Mouse (Mus musculus): ENCODE data around the gene Tma7.

Gene Tma7

DNA sequence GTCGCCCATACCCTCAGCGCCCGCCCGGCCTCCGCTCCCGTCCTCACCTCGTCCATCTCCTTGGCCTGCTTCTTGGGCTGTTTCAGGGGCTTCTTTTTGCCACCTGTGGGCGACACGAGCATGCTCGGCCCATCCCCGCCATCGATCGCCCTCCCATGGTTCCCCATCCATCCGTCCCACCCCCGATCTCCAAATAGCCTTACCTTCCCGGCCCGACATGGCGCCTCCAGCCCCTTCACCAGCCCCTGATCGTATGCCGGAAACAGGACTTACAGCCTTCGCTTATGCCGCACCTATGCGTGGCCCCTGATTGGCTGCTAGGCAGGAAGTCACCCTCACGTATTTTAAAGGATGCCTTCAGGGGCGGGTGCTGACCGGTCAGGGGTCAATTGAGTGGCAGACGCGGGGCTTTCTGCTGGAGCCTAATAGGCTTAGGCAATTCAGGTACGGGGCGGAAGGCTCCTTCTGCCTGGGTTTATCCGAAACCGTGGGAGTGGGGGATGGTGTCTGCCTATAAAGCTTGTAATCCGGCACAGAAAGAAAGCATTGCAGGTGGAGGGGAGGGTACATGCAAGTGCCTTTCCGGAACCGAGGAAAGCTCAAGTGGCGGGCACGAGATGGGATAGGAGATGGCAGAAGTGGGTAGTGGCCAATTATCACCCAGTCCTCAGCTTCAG is at the start of gene Tma7, which contains the start of gene Ccdc51:
Tma7 (minus strand) TSS at position 464 of the 677 bp plus-strand sequence.
Ccdc51 (plus strand) TSS at position 370 of the 677 bp plus-strand sequence.
- DNase-seq: peak; percentile 81 to 82

DNA sequence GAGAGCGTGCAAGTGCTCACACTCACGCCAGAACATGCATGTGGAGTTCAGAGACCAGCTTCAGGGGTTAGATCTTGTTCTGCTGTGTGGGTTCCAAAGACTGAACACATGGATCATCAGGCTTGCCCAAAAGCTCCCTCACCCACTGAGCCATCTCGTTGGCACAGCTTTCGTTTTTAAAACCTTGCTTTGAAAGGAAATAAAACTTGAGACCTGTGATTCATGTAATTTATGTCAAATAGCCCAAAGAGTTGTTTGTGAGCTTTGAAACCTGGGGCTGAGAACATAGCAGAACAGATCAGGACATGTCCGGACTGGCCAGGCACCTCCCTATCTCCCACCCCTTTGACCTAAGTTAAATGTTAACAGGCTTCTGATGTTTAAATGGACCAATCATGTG is 47.7 kb upstream of the Tma7 start:
- no peak for DNase-seq

DNA sequence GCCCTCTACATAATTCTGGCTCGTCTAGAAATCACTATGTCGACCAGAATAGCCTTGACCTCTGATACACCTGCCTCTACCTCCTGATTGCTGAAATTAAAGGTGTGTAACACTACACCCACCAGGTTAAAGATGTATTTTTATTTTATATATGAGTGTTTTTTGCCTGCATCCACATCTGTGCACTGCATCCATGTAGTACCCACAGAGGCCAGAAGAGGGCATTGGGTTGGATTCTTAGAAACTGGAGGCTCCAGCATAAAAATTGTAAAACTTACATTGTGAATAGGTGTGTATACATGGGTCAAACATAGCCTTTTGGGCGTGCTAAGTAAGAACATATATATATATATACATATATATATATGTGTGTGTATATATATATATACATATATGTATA is 45.8 kb upstream of the Tma7 start:
- DNase-seq: peak; percentile 36 to 39

DNA sequence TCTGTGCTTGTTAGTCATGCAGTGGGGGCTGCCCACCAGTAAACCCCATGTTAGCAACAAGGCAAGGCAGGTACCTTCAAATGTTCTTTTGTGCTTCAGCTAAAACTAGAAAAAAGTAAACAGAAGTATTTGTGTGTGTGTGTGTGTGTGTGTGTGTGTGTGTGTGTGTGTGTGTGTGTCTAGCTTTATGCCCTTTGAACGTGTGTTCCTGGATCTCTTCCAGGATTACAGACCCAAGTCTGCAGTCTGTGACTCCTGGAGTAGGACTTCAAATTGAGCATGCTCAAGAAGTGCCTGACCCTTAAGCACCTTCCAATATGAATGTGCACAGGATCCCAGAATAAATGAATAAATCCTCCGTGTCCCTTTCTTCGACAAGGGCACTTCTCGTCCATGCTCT is 44.7 kb upstream of the Tma7 start:
- no peak for DNase-seq

DNA sequence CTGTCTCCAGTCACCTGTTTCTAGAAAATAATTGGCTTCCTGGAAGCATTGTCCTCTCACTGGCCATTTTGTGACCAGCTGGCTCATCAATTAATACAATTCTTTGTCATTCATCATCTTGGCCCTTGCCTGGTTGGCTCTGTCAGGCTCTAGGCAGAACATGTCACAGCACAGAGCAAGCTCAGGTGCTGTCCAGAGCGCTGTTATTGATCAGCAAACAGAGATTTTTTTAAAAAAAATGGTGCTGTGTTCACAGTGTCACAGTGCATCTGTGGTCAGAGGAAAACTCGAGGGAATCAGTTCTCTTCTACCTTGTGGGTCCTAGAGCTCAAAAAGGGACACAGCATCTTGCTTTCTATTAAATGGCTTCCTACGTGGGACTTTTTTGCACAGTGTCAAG is 43.1 kb upstream of the Tma7 start:
- no peak for DNase-seq

DNA sequence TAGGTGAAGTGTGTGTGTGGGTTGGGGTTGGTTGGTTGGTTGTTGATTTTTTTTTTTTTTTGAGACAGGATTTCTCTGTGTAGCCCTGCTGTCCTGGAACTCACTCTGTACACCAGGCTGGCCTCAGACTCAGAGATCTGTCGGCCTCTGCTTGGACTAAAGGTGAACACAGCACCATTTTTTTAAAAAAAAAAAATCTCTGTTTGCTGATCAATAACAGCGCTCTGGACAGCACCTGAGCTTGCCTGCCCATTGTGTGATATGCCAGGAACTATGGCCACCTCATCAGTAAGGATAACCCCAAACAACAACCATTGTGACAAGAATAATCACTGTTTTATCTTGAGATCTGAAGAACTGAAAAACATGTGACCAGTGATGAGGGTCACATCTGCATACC is 42.7 kb upstream of the Tma7 start:
- no peak for DNase-seq

DNA sequence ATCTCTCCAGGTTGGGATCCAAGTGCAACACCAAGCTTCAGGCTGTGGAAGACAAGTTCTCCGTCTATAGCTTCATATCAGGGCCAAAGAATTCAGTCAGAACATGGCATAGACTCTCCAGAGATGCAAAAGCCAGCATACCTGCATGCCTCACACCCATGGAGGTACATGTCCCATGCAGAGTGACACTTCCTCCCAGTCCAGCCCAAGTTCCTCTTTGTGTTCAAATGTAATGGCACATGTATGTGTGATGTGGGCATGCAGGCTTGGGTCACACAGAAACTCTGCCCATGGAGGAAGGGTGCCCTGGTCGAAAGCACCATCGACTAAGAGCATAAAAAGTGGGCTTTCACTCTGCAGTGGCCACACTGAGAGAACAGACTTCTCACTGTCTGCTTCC is 41.8 kb upstream of the Tma7 start:
- DNase-seq: no peak

DNA sequence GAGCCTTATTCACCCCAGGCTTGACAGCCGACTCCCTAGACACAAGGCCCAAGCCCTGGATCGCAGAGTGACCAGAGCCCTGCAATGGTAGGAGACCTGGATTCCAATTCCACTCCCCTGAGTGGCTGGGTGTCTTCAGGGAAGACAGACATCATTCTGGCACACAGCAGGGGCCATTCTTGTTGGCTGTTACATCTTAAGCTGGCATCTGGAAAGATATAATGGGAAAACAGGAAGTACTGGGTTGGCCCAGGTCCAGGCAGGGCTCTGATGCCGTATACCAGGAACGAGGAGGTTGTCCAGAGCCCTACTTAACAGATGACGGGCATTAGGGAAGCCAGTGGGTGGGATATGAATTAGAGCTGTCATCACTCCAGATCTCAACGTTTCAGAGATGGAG is 40.9 kb upstream of the Tma7 start:
- DNase-seq: no peak

DNA sequence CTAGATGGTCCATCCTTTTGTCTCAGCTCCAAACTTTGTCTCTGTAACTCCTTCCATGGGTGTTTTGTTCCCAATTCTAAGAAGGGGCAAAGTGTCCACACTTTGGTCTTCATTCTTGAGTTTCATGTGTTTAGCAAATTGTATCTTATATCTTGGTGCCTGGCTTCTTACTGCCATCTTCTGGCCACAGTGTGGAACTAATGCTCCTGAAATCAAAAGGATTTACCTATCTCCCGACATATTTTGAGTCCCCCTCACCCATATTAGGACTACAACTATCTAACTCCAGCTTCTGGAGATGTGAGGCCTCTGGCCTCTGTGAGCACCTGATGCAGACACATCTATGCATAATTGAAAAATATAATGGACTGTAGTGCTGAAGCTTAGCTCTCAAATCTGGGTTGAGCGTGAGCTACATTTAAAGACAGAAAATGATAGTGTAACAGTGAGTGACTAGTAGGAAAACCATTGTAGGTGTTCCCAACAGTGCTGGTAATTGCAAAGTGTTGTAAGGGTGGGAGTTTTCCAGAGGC is 40.2 kb upstream of the Tma7 start:
- DNase-seq: peak; percentile 61 to 66

DNA sequence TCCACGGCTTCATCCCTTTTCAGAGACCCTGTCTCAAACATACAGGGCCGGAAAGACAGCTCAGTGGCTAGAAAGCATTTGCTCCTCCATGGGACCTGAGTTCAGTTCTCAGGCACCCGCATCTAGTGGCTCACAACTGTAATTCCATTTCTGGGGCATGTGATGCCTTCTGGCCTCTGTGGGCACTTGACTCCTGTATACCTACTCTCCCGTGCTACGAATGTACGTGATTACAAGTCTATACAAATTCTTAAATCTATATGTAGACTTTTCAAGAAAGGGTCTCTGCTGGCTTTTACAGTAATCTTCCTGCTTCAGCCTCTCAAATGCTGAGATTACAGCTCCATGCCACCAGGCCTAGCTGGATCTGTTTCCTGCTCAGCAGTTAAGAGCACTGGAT is 38.6 kb upstream of the Tma7 start:
- no peak for DNase-seq

DNA sequence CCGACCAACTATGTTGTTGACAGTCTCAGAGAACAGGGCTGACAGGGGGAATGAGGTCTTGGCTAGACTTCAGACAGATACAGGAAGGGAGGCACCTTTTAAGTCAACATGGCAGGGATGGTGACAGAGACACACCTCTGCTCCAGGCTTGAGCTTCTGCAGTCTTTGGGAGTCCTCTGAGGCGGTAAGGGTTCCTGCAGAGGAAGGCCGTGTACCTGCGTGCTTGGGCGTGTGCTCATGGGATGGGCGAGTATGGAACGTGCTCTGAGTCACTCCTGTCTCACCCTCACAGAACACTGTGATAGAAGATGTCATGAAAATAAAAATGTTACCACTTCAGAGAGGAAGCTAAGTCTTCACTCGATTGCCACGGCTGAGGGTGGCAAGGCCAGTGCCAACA is 37.2 kb upstream of the Tma7 start:
- DNase-seq: no peak

DNA sequence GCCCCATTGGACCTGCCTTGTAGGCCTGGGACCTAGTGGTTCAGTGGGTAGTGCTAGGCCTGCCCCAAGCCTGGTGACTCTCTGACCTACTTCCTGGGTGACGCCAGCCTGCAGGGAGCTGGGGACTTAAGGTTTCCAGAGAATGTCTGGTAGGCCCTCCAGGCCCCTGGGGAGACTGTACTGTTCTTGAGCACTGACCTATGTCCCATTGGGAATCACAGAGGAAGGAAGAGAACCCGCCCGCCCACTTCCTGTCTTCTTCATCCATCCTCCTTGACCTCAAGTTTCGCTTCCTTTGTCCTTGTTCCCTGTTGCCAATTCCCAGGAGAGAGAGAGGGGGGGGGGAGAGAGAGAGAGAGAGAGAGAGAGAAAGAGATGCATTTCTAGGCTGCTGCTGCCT is 35.7 kb upstream of the Tma7 start:
- DNase-seq: no peak

DNA sequence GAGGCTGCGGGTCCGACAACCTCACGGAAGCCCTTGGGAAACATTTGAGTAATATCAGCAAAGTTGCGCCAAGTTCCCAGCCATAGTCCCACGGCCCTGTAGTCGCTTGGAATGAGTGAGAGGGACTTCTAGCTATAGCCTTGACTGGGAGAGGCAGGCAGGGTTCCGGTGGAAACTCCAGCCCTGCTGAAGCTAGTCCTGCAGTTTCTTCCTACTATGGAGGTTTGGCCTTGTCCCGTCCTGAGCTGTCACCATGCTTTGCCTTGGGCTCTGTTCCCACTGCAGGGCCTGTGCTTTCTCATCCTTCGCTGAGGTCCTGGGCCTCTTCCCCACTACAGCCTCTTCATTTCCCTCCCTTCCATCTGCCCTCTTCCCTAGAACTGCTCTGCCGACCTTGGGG is 33.8 kb upstream of the Tma7 start:
- no peak for DNase-seq

DNA sequence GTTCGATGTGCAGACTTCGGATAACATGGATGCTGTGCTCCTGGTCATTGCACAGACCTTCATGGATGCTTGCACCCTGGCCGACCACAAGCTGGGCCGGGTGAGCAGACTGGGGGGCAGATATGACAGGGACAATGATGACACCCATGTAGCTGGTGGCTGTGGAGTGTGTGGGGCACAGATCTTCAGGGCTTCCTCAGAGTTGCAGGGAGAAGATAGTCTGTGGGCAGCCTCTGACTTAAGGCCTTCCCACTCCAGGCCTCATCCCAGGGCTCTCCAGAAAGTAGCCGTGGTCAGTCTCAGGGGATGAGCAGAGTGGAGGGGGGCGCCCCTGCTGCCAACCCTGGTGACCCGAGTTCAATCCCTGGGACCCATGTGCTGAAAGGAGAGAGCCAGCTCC is 32.5 kb upstream of the Tma7 start:
- DNase-seq: no peak

DNA sequence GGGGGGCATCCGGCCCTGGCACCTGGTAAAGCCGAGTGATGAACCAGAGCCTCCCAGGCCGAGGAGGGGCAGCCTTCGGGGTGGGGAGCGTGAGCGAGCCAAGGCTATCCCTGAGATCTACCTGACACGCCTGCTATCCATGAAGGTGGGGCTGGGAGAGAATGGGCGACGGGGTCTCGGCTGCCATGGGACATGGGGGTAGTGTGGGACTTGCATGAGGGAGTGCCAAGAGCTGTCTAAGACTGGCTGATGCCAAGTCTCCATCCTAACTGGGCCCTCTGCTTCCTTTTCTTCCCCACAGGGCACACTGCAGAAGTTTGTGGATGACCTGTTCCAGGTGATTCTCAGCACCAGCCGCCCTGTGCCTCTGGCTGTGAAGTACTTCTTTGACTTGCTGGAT is 31.9 kb upstream of the Tma7 start:
- DNase-seq: no peak

DNA sequence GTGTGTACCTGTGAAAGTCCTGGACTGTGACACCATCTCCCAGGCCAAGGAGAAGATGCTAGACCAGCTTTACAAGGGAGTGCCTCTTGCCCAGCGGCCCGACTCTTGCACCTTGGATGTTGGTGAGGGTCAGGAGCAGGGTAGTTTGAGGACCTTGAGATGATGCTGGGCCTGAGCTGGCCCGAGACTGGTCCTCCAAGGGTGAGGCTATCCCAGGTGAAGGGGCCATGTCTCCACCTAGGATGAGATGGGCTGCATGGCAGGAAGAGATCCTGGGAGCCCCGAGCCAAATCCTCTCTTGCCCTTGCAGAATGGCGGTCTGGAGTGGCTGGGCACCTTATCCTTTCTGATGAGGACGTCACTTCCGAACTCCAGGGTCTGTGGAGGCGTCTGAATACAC is 30.9 kb upstream of the Tma7 start:
- no peak for DNase-seq

DNA sequence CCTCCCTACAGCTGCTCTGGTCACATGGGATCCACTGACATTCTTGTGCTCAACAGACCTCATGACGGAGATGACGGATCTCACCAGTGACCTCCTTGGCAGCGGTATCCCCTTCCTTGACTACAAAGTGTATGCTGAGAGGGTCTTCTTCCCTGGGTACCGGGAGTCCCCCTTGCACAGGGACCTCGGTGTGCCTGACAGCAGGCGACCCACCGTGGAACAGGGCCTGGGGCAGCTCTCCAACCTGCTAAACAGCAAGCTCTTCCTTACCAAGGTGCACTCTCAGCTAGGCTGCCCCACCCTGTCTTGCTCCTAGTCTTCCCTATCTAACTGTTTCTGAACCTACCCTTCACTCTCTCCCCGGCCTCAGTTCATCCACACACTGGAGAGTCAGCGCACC is 29.2 kb upstream of the Tma7 start:
- DNase-seq: no peak

DNA sequence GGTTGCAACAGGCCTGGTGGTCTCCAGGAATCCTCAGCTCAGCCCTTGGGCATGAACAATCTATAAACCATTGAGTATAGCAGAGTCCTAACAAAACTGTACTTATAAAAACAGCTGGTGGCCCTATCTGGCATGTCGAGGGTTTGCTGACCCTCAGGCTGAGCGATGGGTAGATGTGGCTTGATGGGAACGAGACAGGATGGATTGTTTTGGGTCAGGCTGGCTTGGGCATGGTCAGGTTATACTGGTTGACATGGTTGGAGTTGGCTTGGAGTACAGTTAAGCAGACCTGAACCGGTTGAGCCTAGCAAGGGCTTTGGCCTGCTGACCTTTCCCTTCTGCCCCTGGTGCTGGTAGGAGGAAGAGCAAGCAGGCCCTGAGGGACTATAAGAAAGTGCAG is 28.7 kb upstream of the Tma7 start:
- DNase-seq: no peak

DNA sequence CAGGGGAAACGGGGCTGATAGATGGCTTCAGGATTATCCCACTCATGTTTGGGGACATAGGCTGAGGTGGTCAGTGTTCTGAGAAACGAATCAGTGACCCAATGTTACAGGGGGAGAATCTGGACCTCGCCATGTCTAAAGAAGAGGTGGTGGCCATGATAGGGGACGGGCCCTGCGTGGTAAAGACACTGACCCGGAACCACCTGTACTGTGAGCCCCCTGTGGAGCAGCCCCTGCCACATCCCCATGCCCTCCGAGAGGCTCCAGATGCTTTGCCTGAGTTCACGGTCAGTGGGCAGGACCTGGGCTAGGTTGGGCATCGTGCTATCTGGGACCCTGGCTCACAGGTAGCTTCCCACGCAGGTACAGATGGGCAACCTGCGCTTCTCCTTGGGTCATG is 27.9 kb upstream of the Tma7 start:
- no peak for DNase-seq

DNA sequence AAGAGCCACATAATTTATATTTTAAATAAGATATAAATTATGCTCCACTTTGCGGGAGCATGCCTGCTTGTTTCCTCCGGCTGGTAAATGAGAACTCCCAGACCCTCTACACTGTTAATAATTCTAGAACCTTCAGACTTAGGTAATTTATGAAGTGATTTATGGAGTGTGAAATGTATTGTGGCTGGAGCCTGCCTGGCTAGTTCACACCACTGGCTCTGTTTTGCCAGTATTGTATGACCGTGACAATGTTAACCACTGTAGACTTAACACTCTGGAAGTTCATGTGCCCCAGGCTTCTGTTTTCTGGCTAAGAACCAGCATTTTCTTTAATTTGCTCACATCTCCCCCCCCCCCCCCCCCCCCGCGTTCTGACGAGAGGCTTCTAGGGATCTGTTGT is 25.0 kb upstream of the Tma7 start:
- DNase-seq: no peak

DNA sequence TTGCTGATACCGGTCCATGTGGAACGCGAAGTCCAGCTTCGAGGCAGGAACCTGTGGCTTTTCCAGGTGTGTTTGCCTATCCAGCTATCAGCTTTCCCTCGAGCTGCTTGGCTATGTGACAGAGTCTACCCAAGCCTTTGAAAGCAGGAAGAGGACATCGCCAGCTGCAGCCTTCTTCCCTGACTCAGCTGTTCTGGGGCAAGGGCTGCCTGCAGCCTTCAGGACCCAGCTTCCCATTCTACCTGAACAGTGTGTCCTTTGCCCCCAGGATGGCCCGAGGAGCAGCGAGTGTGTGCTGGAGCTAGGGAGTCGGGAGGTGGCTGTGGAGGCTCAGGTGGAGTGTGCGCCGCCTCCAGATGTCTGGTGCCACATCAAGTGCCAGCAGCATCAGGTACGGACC is 23.3 kb upstream of the Tma7 start:
- no peak for DNase-seq

DNA sequence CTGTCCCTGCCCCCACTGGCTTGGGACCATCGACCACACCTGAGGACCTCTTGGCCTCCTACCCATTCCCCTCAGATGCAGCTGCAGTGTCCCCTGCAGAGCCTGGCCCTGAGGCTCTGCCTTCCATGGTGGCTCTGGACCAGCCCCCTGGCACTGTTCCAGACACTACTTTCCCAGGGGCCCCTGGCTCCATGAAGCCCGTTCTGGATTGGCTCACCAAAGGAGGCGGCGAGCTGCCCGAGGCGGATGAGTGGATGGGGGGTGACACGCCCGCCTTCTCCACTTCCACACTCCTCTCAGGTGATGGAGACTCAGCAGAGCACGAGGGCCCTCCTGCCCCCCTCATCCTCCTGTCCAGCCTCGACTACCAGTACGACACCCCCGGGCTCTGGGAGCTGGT is 22.6 kb upstream of the Tma7 start:
- no peak for DNase-seq

DNA sequence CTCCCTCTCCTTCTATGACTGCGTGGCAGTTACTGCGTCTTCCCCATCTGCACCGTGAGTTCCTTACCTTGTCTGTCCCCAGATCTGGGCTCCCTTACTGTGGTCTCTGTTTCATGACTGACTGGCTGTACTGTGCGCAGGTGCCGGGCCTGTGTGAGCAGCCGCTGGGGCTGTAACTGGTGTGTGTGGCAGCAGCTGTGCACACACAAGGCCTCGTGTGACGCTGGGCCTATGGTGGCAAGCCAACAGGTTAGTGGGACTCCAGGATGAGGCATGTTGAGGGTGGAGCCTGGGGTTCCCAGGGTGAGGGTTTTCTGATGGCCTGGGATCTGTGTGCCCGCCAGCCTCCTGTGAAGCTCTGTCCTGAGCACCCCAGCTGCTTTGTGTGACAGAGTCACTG is 21.7 kb upstream of the Tma7 start:
- DNase-seq: no peak

DNA sequence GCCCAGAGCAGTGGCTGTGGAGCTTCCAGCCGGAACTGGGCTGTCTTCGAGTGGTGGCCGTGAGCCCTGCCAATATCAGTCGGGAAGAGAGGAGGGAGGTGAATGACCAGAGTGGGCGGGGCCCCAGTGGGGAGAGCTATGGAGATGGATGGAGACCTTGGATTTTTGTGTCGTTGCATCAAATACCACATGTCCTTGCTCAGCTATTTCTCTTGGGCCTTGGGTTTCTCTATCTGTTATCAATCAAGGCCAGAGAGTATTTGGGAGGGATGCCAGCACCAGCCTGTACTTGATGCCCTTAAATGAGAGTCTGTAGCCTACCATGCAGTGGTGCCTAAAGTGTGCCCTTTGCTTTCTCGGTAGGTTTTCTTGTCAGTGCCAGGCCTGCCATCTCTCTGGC is 20.9 kb upstream of the Tma7 start:
- DNase-seq: no peak

DNA sequence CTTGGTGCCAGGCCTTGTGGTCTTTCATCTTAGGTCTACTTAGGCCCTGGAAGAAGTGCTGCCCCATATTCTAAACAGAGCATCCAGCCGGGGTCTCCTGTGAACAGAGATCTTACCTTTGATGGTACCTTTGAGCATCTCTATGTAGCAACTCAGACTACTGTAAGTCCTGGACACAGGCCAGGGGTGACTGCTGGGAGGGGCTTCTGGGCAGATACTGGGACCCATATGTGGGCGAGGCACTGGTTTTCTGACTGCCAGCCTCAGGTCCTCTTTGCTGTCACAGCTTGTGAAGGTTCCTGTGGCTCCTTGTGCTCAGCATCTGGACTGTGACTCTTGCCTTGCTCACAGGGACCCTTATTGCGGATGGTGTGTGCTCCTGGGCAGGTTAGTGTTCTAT is 20.2 kb upstream of the Tma7 start:
- DNase-seq: no peak
